Mouse (Mus musculus) layer of hippocampus, adult 9-10 months (tissue): ENCODE measurements around the gene Gm49405.
"Not testable (repeated sequence)": the region's sequence is repeated elsewhere in the genome, so short reads cannot be mapped to it uniquely, and the experiment has no call there.

Source experiments
- DNase-seq: peaks from one replicate; pipeline ENCODE4 v3.0.0; 2022; ENCODE audit warnings: low spot score

The Gm49405 gene

DNA sequence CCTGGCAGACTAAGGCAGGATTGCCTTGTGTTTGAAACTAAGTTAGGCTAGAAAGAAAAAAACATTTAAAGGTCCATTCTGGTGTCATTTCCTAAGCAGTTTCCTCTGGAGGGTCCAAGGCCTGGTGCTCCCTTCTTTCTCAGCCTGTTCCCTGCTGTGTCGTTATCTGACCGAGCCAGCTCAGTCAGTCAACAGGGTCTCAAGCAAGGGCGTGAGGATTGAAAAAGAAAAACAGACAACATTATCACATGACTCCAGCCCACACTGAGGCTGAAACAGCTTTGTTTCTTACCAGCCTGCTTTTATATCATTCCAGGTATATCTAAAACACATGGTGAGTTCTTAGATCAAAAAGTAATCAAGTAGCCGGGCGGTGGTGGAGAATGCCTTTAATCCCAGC, 15.2 kb downstream of the Gm49405 start:
- DNase-seq: no peak

DNA sequence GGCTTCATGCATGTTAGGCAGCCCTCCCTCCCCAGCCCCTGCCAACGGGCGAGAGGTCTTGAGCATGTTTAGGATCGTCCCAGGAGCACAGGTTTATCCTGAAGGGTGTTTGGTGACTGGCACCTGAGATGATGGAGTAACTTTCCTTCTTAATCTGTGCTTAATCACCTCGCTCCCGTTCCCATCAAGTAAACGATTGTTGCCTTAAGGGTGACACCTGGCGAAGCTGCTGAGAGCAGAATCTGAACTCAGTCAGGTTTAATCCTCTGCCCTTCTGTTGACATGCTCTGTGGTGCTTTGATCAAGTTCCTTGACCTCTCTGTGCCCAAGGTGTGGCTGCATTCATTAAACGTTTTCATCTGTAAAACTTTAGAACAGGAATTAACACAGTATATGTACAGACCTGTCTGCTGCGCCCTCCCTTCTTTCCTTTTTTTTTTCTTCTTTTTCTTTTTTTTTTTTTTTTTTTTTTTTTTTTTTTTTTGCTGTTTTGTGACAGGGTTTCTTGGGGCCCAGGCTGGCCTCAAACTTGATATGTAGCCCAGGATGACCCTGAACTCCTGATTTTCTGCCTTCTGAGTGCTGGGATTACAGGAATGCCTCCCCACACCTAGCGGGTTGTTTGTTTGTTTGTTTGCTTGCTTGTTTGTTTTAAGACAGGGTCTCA, 17.6 kb downstream of the Gm49405 start:
- DNase-seq: no peak

DNA sequence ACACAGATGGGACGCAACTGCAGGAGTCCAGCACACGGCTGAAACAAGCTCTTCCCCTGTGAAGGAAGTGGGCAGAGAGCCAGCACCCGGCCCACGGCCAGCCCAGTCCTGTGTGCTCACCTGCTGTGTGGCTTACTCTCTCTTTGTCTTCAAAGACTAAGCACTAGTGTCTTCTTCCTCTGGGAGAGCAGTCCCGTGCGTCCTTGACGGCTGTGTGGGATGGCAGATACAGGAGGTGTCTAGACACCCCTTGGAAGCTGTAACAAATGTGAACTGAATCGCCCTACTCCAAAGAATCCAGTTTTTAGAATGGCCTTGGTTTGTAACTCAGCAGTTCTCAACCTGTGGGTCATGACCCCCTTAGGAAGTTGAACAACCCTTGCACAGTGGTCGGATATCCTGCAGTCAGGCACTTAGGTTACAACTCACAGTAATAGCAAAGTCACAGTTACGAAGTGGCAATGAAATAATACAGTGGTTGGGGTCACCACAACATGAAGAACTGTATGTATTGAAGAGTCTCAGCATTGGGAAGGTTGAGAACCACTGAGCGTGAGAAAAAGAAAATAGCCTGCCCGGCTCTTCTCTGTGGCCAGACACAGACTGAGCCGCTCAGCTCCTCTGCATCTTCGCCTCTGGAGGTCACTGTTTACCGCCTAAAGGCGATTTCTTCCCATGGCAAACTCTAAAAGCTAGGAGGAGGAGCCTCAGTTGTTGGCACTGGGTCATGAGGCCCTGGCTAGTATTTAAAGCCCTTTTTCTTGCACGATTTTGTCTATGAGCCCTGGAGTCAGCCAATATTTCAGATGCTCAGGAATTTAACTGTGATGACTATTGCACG, 18.5 kb downstream of the Gm49405 start:
- peak; percentile 65 for DNase-seq

DNA sequence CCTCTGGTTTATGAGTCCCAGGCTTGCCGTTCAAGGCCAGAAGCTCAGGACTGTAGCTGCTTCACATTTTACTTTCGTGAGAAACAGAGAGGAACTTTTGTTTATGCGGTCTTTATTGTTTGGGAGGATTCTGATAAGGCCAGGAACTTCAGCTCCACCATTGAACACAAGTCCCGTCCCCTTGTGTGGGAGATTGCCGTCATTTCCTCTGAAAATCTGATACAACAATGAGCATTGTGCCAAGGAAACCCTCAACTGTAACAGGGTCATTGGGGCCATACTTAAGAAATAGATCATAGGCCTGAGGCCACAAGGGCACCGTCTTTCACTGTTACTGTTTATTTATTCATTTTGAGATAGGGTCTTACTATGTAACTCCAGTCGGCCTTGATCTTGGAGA, 22.8 kb downstream of the Gm49405 start:
- DNase-seq: no peak

DNA sequence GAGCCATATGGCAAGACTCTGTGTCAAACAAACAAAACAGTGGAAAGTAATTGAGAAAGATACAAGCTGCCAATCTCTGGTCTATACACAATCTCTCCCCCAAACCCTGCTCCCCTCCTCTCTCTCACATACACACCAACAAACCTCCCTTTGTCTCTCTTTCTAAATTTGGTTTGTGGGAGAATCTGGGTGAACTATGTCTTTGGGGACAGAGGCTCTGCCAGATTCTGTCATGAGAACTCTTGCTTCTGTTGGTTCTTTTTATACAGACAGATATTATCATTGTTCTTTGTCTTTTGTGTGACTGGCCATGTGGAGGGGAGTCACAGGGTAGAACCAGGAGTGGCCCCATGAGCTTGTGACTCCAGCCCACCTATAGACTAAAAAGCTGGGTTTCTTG, 27.1 kb downstream of the Gm49405 start:
- DNase-seq: no peak

DNA sequence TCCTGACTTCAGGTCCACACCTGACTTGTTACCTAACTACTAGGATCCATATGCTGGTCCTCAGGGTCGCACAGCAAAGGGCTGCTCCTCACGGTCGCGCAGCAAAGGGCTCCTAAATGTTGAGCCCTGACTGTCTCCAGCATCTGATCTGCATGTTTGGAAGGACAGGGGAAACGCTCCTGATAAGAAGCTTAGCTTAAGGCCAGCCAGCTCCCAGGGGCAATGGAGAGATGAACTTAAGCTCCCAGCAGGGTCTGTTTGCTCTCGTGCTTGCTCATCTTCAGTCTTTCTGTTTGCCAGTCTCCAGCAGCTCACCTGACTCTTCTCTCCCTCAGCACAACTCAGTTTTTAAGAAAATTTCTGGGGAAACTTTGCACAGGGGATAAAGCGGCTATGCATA, 32.2 kb downstream of the Gm49405 start:
- DNase-seq: no peak

DNA sequence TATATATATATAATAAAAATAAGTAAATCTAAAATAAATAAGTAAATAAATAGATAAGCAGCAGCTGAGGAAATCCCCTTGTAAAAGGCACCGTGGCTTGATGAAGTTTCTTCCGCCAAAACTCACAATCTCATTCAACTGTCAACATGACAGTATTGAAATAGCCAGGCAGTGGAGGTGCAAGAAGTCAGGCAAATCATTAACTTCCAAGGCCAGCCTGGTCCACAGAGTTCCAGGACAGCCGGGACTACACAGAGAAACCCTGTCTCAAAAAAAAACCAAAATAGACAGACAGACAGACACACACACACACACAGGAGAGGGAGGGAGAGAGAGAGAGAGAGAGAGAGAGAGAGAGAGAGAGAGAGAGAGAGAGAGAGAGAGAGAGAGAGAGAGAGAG, 32.9 kb downstream of the Gm49405 start:
- no peak for DNase-seq

DNA sequence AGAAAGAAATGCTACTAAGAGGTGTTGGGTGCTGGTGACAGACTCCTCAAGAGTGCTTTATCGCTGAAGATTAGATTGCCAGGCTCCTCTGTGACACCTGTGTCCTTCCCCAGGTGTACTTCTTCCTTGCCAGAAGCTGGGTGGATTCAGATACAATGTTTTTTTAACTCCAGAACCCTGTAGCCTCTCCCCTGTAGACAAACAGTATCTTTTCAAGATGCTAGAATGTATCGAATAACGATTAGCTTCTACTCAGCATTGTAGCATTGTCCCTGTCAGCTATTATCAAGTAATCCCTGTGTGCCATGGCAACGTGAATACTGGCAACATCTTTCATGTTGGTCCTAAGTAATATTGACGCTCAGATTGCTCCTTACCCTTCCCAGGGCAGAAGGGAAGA, 33.3 kb downstream of the Gm49405 start:
- no peak for DNase-seq

DNA sequence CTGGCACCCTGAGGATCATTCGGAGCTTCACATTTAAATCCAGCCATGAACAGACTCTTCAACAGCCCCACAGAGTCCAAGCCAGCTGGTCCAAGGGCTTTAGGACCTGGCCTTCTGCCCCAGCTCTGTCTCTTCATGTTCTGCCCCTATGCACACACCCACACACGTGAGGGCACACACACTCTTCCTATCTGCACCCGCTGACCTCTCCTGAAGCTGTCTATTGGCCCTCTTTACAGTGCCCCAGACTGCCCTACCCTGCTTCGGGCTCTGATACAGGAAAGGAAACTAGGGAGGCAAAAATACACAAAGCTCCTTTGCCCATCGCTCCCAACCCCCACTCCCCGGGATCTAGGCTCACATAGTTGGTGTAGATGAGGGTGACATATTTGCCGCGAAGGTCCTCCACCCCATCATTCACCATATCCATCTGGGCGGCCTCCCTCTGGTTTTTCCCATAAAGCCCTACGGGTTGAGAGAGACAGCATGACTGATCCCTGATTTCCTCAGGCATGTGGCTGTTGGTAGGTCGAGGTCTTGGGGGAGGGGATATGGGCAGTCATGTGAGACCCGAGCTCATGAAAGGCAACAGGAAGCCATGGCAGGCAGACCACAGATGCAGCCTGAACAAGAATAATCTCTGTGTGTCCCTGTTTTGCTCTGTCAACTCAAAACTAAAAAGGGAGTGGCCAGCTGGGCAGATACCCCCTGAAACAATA, 36.1 kb downstream of the Gm49405 start:
- DNase-seq: no peak

DNA sequence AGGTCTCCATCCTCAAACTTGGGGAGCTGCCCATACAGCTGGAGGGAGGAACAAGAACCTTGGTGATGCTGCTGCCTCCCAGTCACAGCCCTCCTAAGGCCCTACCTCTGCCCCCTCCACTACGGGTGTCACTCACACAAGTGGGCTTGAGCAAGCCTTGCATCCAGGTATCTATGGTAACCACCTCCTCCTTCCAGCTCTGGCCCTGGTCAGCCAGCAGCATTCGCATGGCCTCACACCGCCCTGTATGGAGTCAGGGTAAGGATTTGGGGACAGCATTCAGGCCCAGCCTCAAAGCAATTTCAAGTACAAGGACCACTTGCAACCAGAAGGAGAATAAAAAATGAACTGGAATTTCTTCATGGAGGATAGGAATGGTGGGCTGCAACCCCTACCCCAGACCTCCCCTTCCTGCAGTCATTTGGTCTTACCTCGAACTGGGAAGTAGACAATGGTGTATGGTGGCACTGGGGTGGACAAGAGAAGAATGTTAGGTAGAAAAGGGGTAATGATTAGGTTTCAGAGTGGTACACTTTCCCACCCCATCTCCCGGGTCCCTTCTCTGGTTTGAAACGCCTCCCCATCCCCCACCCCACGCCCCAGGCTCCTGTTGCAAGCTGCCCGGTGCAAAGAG, 36.8 kb downstream of the Gm49405 start:
- not testable (repeated sequence) for DNase-seq

DNA sequence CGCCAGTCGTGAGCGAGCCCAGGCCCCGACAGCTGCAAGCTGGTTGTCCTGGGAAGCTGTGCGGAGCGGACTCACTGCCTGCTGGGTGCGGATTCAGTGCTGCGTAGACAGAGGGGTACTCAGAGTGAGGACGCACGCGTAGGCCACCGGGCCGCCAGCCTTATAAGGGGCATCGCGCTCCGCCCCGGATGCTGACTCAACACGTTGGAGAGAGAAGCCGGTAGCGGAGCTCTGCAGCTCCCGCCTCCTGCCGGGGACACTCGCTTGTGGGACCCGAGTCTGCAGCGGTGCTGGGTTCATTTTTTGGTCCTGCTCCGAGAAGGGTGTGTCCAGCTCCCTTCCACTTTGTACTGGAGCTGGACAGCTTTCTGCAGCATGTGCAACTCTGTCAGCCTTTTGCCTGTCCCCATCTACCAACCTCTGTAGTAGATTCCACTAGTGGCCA, 37.4 kb downstream of the Gm49405 start, which contains the start of gene Gstp1:
Gene Gstp1, minus strand, starts transcription at position 198 of the 445 bp plus-strand sequence.
- DNase-seq: peak; percentile 73

DNA sequence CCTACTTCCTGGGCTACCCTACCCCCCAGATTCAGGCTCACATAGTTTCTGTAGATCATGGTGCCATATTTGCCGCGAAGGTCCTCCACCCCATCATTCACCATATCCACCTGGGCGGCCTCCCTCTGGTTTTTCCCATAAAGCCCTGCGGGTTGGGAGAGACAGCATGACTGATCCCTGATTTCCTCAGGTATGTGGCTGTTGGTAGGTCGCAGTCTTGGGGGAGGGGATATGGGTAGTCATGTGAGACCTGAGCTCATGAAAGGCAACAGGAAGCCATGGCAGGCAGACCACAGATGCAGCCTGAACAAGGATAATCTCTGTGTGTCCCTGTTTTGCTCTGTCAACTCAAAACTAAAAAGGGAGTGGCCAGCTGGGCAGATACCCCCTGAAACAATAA, 40.5 kb downstream of the Gm49405 start:
- not testable (repeated sequence) for DNase-seq

DNA sequence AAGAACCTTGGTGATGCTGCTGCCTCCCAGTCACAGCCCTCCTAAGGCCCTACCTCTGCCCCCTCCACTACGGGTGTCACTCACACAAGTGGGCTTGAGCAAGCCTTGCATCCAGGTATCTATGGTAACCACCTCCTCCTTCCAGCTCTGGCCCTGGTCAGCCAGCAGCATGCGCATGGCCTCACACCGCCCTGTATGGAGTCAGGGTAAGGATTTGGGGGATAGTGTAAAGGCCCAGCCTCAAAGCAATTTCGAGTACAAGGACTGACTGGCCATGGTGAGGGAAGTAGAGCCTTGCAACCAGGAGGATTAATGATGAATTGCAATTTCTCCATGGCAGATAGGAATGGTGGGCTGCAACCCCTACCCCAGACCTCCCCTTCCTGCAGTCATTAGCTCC, 41.1 kb downstream of the Gm49405 start:
- DNase-seq: not testable (repeated sequence)

DNA sequence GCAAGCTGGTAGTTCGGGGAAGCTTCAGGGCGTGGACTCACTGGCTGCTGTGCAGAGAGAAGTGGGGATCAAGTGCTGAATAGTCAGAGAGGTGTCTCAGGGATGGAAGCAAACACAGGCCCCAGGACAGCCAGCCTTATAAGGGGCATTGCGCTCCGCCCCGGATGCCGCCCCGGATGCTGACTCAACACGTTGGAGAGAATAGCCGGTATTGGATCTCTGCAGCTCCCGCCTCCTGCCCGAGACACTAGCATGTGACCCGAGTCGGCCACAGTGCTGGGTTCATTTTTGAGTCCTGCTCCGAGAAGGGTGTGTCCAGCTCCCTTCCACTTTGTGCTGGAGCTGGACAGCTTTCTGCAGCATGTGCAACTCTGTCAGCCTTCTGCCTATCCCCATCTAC, 41.7 kb downstream of the Gm49405 start:
- DNase-seq: no peak

DNA sequence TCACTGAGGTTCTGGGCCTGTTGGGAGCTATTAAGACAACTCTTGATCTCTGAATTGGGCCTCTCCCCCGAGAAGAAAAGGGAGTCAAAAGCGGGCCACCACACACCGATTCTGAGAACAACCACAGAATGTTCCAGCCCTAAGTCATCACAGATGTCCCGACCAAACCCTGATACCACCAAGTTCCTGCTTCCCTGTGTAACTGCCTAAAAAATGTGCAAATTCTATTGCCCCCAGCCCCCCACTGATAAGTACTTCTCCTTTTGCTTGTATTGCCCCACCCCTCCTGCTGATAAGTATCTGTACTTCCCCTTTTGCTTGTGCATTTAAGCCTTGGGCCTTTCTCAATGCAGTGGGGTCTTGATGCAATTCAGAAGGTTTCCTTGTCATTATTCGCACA, 43.7 kb downstream of the Gm49405 start:
- not testable (repeated sequence) for DNase-seq

DNA sequence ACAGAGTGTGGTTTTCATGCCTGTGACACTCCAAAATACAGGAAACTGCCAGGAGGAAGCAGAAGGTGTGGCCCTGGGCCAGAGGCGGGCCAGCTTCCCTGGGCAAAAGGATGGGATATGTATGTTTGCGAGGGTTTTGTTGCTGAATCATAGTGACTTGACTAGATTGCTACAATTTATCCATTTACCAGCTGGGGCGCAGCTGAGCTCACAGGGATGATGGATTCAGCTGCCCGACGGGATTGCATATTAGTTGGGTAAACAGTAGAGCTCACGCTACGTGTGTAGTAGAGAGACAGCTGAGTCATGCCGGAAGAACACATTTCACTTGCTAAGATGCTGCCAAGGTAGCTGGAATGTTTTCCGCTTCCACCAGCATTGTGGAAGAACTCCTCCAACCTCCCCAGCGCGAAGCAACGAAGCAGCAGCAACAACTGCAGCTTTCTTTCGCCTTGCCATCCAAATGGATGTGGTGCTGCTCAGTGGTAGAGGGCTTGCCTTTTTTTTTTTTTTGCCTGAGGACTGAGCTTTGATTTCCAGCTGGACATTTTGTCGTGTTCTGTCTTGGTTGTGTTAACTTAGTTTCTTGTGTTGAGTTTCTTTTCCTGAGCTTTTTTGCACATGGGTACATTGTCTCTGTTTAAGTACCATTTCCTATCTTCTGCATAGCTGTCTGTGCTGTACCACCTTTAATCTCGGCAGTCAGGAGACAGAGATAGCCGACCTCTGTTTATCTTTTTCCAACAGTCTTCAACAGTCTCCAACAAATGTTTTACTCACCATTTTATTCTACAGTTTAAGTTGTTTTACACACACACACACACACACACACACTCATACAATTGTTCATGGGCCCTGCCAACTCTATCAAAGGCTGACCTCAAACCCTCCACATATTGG, 45.8 kb downstream of the Gm49405 start, which contains the start of gene Gstp2:
Gene Gstp2, minus strand, starts transcription at position 58 of the 900 bp plus-strand sequence.
- DNase-seq: peak; percentile 84

DNA sequence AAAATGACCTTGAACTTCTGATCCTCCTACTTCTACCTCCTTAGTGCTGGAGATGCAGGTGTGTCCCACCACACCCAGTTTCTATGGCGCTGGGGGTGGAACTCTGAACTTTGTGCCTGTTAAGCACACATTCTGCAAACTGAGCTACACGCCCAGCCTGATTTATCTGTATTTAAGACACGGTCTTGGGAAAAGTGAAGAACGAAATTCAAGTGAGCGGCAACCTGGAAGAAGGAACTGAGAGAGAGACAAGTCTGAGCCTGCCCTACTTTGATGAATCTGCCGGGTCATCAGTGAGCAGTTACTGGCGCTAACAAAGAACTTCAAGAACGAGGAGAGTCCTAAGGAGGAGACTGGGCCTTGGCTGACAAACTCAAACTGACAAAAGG, 46.4 kb downstream of the Gm49405 start:
- no peak for DNase-seq

DNA sequence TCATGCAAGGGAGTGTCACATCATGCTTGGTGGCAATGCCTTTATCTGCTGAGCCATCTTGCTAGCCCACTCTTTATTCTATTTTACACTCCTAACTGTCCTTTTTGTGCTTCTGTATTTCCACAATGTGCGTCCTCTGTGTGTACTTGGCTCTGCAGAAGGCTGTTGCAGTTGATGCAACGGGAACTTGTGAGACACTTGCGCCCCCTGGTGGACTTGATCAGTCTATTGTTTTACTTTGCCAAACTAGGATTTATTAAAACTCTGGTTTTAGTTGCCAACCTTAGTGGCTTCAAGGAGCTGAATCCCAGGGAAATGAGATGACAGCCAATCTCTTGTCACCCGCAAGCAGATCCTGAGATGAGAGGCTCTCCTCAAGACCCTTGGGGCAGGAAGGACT, 47.4 kb downstream of the Gm49405 start:
- DNase-seq: peak; percentile 55

DNA sequence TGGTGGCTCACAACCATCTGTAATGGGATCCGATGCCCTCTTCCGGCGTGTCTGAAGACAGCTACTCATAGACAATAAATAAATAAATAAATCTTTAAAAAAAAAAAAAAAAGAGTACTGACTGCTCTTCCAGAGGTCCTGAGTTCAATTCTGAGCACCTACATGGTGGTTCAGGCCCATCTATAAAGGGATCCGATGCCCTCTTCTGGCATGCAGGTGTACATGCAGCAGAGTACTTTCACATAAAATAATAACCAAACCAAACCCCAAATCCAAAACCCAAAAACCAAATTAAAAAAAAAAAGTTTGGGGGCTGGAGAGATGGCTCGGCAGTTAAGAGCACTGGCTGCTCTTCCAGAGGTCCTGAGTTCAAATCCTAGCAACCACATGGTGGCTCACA, 48.6 kb downstream of the Gm49405 start:
- DNase-seq: not testable (repeated sequence)

DNA sequence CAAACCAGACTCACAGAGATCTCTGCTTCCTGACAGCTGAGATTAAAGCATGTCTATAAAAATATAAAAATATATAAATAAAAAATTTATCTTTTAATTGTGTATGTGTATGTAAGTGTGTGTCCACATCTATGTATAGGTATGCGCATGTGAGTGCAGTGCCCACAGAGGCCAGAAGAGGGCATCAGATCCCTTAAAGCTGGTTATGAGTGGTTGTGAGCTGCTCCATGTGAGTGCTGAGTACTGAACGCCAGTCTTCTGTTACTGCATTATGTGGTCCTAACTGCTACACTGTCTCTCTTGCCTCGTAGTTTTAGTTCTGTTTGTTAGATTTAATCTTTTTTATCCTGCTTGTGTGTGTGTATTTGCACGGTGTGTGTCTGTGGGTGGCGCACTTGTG, 50.6 kb downstream of the Gm49405 start:
- DNase-seq: no peak
